Mouse (Mus musculus): ENCODE data around the gene Mx1. TPM values are rescaled to one million over a fixed set of nuclear protein-coding genes. Genes with fewer than 3 reads are reported as not detected.

Gene Mx1
- polyA plus RNA-seq (2014; fragmentation: Nextera tagmentation; extraction: Ambion mirVana): 0.04 TPM in 1 of 2 replicates, not detected in the other

DNA sequence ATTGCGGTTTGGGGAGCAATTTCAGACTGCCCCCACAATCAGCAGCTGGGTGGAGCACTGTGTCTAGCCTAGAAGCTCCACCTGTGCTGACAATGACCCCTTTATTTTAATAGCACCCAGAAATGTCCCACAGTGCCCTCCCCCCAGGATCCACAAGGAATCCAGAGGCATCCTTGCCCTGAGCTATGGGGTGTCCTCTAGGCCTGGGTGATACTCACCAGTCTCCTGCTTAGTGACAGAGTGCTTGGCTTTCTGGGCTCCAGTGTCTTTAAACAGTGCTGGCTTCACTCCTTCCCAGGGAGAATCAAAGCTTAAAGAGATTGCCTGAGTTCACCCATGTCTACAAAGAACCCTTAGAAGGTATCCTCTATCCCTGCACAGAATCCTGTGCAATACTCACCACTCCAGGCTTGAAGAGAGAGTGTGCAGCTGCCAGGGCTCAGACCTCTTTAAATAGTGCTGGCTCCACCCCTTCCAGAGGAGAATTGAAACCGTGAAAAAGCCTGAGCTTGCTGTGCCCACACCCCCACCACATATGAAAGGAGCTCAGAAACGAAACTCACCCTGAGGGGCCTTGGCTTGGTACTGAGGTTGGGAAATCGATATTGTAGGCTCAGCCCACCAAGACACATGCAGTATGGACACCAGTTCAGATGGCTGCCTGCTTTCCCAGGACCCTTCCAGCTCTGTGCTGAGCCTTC is at the start of gene Mx1:
TSS of gene Mx1 (minus strand) at position 427 of the 701 bp plus-strand sequence.
- H3K9me3 ChIP-seq (ENCODE audit: control insufficient read depth, low read length): no peaks in the 10 kb centered on the region
- H3K27ac ChIP-seq (ENCODE audit: low read depth, low read length): no peak within 1 kb of the TSS
- 27% methylated on average over 4 of the region's 4 CpGs for WGBS
- ATAC-seq (ENCODE audit: low FRiP score) (peak; percentile 48; the same call in 1 of the 2 replicates), DNase-seq (ENCODE audit: low spot score, missing footprints) (peak; percentile 84)
- H3K9ac ChIP-seq (ENCODE audit: low read length): no peak within 1 kb of the TSS
- H3K27me3 ChIP-seq (ENCODE audit: control insufficient read depth, insufficient read depth, low read length): no peaks in the 10 kb centered on the region
- H3K4me3 ChIP-seq (ENCODE audit: low read depth, low read length): no peak within 1 kb of the TSS
- no peaks in the 10 kb centered on the region for H3K36me3 ChIP-seq (ENCODE audit: control insufficient read depth, insufficient read depth, low read length)
- H3K4me1 ChIP-seq (ENCODE audit: control insufficient read depth, insufficient read depth, low read length): no peaks in the 10 kb centered on the region
- no peak within 1 kb of the TSS for H3K4me2 ChIP-seq

GRCm38 (mm10) chr16:97512347-97512751 is 49.6 kb upstream of the Mx1 start:
- Histone ChIP-seq H3K4me3 (ENCODE audit: low read depth, low read length) (no peak overlapping the region), H3K36me3 (ENCODE audit: control insufficient read depth, insufficient read depth, low read length) (no peaks in the 10 kb centered on the region), H3K27me3 (ENCODE audit: control insufficient read depth, insufficient read depth, low read length) (no peaks in the 10 kb centered on the region), H3K9me3 (ENCODE audit: control insufficient read depth, low read length) (no peaks in the 10 kb centered on the region), H3K9ac (ENCODE audit: low read length) (no peak overlapping the region), H3K27ac (ENCODE audit: low read depth, low read length) (no peak overlapping the region), H3K4me2 (no peak overlapping the region), H3K4me1 (ENCODE audit: control insufficient read depth, insufficient read depth, low read length) (no peaks in the 10 kb centered on the region)
- 87% methylated on average over 12 of the region's 12 CpGs for WGBS
- ATAC-seq (ENCODE audit: low FRiP score): no peak
- no peak for DNase-seq (ENCODE audit: low spot score, missing footprints)

DNA sequence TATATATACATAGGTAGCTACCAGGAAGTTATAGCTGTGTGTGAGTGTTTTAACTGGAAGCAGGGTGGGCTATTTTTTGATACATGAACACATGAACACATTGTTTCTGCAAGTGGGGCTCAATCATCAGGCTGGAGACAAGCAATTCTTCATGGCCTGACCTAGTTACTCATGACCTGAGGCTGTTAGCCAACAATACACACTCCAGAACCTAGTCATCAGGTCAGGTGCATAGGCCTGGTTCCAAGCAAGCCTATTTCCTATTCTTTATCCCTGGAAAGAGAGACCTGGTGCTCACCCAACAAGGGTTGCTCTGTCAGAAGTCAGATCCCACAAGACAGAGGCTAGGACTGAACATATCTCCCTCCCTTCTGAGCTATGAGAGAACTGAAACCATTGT is 48.8 kb upstream of the Mx1 start:
- H3K27ac ChIP-seq (ENCODE audit: low read depth, low read length): no peak overlapping the region
- no peak for ATAC-seq (ENCODE audit: low FRiP score)

DNA sequence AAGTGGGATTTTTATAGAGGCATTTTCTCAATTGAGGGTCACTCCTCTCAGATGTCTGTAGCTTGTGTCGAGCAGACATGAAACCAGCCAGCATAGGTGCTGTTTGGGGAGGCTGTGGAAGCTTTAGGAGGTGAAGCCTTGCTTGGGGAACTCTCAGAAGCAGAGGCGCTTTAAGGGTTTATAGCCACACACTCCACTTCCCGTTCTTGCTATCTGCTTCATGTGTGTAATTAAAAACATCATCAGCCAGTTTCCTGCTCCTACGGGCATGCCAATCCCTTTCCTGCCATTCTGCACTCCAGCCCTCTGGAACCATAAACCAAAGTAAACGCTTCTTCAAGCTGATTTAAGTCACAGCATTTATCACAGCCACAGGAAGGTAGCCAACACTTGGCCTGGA is 48.1 kb upstream of the Mx1 start:
- H3K9me3 ChIP-seq (ENCODE audit: control insufficient read depth, low read length): no peaks in the 10 kb centered on the region
- no peak overlapping the region for H3K27ac ChIP-seq (ENCODE audit: low read depth, low read length)
- WGBS: 80% methylated on average over 5 of the region's 5 CpGs
- no peak for DNase-seq (ENCODE audit: low spot score, missing footprints)
- H3K36me3 ChIP-seq (ENCODE audit: control insufficient read depth, insufficient read depth, low read length): no peaks in the 10 kb centered on the region
- H3K9ac ChIP-seq (ENCODE audit: low read length): no peak overlapping the region
- H3K4me3 ChIP-seq (ENCODE audit: low read depth, low read length): no peak overlapping the region
- H3K4me1 ChIP-seq (ENCODE audit: control insufficient read depth, insufficient read depth, low read length): no peaks in the 10 kb centered on the region
- H3K27me3 ChIP-seq (ENCODE audit: control insufficient read depth, insufficient read depth, low read length): no peaks in the 10 kb centered on the region
- H3K4me2 ChIP-seq: no peak overlapping the region
- ATAC-seq (ENCODE audit: low FRiP score): no peak

More for the DNA sequence above, 48.8 kb upstream of the Mx1 start:
- no peak overlapping the region for H3K9ac ChIP-seq (ENCODE audit: low read length)
- no peak for DNase-seq (ENCODE audit: low spot score, missing footprints)
- no peaks in the 10 kb centered on the region for H3K4me1 ChIP-seq (ENCODE audit: control insufficient read depth, insufficient read depth, low read length)
- no peak overlapping the region for H3K4me2 ChIP-seq
- H3K27me3 ChIP-seq (ENCODE audit: control insufficient read depth, insufficient read depth, low read length): no peaks in the 10 kb centered on the region
- H3K4me3 ChIP-seq (ENCODE audit: low read depth, low read length): no peak overlapping the region
- H3K9me3 ChIP-seq (ENCODE audit: control insufficient read depth, low read length): no peaks in the 10 kb centered on the region
- H3K36me3 ChIP-seq (ENCODE audit: control insufficient read depth, insufficient read depth, low read length): no peaks in the 10 kb centered on the region

GRCm38 (mm10) chr16:97507783-97508182 is 45.1 kb upstream of the Mx1 start:
- ATAC-seq (ENCODE audit: low FRiP score) (no peak), DNase-seq (ENCODE audit: low spot score, missing footprints) (no peak)
- Histone ChIP-seq H3K9ac (ENCODE audit: low read length) (no peak overlapping the region), H3K9me3 (ENCODE audit: control insufficient read depth, low read length) (no peaks in the 10 kb centered on the region), H3K36me3 (ENCODE audit: control insufficient read depth, insufficient read depth, low read length) (no peaks in the 10 kb centered on the region), H3K4me1 (ENCODE audit: control insufficient read depth, insufficient read depth, low read length) (no peaks in the 10 kb centered on the region), H3K4me3 (ENCODE audit: low read depth, low read length) (no peak overlapping the region), H3K4me2 (no peak overlapping the region), H3K27ac (ENCODE audit: low read depth, low read length) (no peak overlapping the region), H3K27me3 (ENCODE audit: control insufficient read depth, insufficient read depth, low read length) (no peaks in the 10 kb centered on the region)

DNA sequence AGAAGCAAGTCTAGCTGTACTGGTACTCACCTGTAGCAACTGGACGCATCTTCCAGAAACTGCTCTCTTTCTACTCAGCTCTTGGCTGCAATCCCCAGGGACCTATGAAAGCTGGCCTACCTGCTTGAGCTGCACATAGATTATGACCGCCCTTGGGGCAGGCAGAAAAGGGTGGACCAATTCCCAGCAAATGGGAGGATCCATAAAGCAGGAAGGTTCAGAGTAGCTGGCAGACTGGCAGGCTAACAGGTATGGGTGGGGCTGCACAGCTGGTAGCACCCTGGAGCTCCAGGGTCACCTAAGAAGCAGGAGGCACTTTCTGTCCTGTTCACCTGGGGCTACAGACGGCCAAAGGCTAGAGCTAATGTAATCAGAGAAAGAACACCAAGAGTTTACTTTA is 42.1 kb upstream of the Mx1 start:
- Histone ChIP-seq H3K27ac (ENCODE audit: low read depth, low read length) (no peak overlapping the region), H3K4me3 (ENCODE audit: low read depth, low read length) (no peak overlapping the region), H3K4me2 (no peak overlapping the region), H3K9ac (ENCODE audit: low read length) (no peak overlapping the region), H3K9me3 (ENCODE audit: control insufficient read depth, low read length) (no peaks in the 10 kb centered on the region), H3K4me1 (ENCODE audit: control insufficient read depth, insufficient read depth, low read length) (no peaks in the 10 kb centered on the region), H3K36me3 (ENCODE audit: control insufficient read depth, insufficient read depth, low read length) (no peaks in the 10 kb centered on the region), H3K27me3 (ENCODE audit: control insufficient read depth, insufficient read depth, low read length) (no peaks in the 10 kb centered on the region)
- WGBS: 84% methylated on average over 3 of the region's 3 CpGs
- no peak for DNase-seq (ENCODE audit: low spot score, missing footprints)
- ATAC-seq (ENCODE audit: low FRiP score): no peak

- Histone ChIP-seq H3K36me3 (ENCODE audit: control insufficient read depth, insufficient read depth, low read length) (no peaks in the 10 kb centered on the region), H3K9ac (ENCODE audit: low read length) (no peak overlapping the region), H3K9me3 (ENCODE audit: control insufficient read depth, low read length) (no peaks in the 10 kb centered on the region), H3K27me3 (ENCODE audit: control insufficient read depth, insufficient read depth, low read length) (no peaks in the 10 kb centered on the region), H3K4me1 (ENCODE audit: control insufficient read depth, insufficient read depth, low read length) (no peaks in the 10 kb centered on the region), H3K4me3 (ENCODE audit: low read depth, low read length) (no peak overlapping the region), H3K27ac (ENCODE audit: low read depth, low read length) (no peak overlapping the region), H3K4me2 (no peak overlapping the region)
- ATAC-seq (ENCODE audit: low FRiP score) (no peak), DNase-seq (ENCODE audit: low spot score, missing footprints) (no peak)
- WGBS: 84% methylated on average over 3 of the region's 3 CpGs
Observed at GRCm38 (mm10) chr16:97503849-97504248, 41.1 kb upstream of the Mx1 start.

DNA sequence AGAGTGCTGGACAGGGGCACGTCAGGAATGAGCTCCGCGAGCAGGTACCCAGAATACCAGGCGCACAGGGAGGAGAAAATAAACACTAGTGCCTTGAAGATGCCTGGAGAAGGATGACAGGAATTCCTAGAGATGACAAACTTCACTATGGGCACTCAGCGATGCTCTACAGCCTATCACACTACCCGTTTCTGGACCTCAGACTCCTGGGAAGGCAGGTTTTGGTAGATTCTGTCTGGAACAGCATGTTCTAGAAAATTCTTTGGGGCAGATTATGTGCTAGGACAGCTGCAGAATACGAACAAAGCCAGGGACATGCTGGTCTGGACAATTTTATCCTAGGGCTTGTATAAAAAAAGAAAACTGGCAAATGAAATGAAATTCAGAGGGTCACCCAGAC is 38.2 kb upstream of the Mx1 start:
- H3K9ac ChIP-seq (ENCODE audit: low read length): no peak overlapping the region
- no peak for DNase-seq (ENCODE audit: low spot score, missing footprints)
- 89% methylated on average over 7 of the region's 7 CpGs for WGBS
- H3K4me1 ChIP-seq (ENCODE audit: control insufficient read depth, insufficient read depth, low read length): no peaks in the 10 kb centered on the region
- no peak overlapping the region for H3K4me2 ChIP-seq
- no peak overlapping the region for H3K4me3 ChIP-seq (ENCODE audit: low read depth, low read length)
- no peaks in the 10 kb centered on the region for H3K36me3 ChIP-seq (ENCODE audit: control insufficient read depth, insufficient read depth, low read length)
- no peak overlapping the region for H3K27ac ChIP-seq (ENCODE audit: low read depth, low read length)
- H3K27me3 ChIP-seq (ENCODE audit: control insufficient read depth, insufficient read depth, low read length): no peaks in the 10 kb centered on the region
- no peak for ATAC-seq (ENCODE audit: low FRiP score)
- no peaks in the 10 kb centered on the region for H3K9me3 ChIP-seq (ENCODE audit: control insufficient read depth, low read length)

DNA sequence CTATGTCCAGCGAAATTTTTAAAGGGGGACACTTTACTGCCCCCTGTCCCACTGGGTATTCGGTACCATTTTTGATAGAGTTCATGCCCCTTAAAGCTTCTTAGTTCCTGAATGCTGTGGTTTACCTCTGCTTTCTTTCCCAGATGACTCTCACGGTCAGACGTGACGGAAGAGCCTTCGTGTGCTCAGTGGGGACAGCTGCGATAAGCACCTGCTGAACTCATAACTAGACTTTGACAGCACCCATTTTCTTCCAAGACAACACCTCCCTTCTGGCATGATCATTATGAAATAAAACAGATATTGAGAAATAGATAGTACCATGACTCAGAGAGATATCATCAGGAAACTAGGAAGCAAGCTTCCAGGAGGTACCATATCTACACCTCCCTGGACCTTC is 36.7 kb upstream of the Mx1 start:
- H3K4me3 ChIP-seq (ENCODE audit: low read depth, low read length): no peak overlapping the region
- H3K4me2 ChIP-seq: no peak overlapping the region
- ATAC-seq (ENCODE audit: low FRiP score) (no peak), DNase-seq (ENCODE audit: low spot score, missing footprints) (no peak)
- no peak overlapping the region for H3K9ac ChIP-seq (ENCODE audit: low read length)
- no peaks in the 10 kb centered on the region for H3K36me3 ChIP-seq (ENCODE audit: control insufficient read depth, insufficient read depth, low read length)
- no peak overlapping the region for H3K27ac ChIP-seq (ENCODE audit: low read depth, low read length)
- WGBS: 94% methylated on average over 7 of the region's 7 CpGs
- H3K27me3 ChIP-seq (ENCODE audit: control insufficient read depth, insufficient read depth, low read length): no peaks in the 10 kb centered on the region
- H3K4me1 ChIP-seq (ENCODE audit: control insufficient read depth, insufficient read depth, low read length): no peaks in the 10 kb centered on the region
- H3K9me3 ChIP-seq (ENCODE audit: control insufficient read depth, low read length): no peaks in the 10 kb centered on the region

Measured in midbrain, embryonic 11.5 days (tissue).